Mouse (Mus musculus): ENCODE measurements around the gene Zscan10.
A peak's percentile ranks its signal among the peaks of the same experiment; 100 is the strongest.
"Not testable (repeated sequence)": the region's sequence is repeated elsewhere in the genome, so short reads cannot be mapped to it uniquely, and the experiment has no call there.

Zscan10 gene

DNA sequence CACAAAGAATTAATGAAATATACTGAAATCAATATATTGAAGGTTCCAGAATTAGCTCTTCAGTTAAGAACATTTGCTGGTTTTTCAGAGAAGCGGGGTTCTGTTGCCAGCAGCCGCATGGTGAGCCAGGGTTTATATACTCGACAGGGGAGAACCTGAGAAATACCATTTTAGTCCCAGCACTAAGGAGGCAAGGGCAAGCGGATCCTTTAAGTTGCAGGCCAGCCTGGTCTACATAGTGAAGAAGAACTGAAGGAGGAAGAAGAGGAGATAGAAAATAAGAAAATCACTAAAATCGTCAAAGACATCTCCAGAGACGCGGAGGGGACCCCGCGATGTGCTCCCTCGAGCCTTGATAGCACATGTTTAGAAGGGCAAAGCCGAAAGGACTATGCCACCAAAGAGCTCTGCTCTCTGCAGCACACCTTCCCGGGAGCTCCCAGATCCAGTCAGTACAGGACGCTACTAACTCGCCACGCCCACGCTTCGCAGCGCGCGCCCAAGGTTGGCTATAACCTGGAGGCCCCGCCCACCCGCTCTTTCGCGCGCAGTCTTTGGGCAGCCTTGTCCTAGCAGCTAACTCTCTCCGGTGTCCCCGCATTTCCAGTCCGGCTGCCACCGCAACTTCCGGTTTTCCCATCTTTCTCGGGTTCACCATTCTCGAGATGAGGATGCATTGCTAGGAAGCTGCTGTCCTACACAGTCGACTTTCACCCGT is 8.3 kb upstream of the Zscan10 start:
- DNase-seq = peak; percentile 93

DNA sequence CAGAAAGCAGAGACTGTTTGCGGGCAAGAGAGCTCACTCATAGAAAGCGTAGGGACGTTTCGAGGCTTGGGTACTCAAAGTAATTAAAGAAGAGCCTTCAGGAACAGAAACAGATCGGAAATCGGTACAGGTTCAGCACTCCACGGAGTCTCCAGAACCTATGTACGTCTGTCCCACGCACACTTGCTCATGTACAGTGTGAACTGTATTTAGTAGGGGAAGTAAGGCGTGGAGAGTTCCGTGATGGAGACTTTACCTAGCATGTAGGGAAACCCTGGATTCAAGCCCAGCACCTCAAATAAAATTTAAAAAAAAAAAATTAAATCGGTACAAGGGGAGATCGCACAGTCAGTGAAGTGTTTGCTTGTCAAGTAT is 7.7 kb upstream of the Zscan10 start:
- no peak for DNase-seq

DNA sequence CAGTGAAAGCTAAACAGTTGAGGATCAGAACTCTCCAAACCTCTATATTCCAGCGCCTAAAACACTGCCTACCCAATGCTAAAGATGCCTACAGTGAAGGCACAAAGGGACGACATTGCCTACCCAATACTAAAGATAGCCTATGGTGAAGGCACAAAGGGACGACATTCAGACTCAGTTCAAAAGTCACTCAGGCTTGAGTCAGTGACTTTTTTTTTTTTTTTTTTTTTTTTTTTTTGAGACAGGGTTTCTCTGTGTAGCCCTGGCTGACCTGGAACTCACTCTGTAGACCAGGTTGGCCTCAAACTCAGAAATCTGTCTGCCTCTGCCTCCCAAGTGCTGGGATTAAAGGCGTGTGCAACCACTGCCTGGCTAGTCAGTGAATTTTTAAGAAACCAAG is 5.5 kb upstream of the Zscan10 start:
- DNase-seq = not testable (repeated sequence)

DNA sequence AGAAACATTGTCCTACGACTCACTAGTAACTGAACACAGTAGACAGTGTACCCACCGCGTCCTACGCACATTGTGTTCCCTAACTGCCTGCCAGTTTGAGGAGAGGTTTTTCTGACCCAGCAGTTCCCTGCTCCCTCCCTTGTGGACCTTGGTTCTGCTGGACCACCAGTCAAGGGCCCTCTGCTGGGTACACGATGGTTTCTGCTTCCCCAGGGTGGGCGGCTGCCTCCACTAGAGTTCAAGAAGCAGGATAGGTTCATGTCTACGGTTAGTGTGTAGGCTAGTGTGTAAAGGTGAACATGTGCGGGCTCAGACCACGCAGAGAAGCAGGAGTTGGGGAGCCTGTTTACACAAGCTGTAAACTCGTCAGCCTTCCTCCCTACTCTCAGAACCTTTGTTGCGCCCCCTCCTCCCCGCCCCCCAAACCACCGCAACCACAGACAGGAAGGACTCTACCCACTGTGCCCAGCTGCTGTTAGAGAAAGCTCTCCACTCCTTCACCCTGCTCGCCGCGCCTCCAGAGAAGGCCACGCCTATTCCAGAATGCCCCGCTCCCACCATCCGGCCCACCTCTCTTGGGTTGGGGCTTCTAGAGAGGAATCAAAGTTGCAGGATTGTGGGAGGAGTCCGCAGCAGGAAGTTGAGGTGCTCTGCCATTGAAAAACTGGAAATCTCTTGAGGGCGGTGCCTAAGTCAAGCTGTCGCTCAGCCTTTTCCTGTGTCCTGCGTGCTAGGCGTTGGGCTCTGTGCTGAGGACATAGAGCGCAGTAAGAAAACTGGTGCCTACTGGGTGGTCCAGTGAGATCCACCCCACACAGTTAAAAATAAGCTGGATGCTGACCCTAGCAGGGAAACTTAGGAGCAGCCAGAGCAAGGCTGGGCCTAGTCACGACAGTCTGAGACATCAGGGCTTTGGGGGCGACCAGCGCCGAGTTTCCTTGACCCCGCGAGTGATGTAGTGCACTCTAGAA is 1.8 kb upstream of the Zscan10 start, which contains the start of gene Zfp13:
Zfp13 (minus strand) TSS at position 906 of the 971 bp plus-strand sequence.
- DNase-seq = peak; percentile 89

DNA sequence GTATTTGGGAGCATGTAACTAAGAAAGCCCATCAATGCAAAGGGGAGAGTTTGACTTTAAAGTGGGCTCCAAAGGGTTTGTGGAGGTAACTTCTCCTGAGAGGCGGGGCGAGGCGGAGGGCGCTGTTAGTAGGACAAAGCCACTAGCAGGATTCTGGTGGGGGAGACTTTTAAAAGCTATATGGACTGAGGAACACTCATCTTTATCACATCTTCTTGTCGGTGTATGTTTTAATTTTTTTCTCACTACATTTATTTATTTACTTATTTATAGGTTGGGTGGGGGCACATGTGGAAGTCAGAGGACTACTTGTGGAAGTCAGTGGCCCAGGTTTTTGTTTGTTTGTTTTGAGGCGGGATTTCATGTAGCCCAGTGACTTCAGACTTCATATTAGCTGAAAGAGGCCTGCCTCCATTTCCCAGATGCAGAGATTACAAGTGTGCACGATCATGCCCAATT is 1.0 kb upstream of the Zscan10 start:
- peak; percentile 66 for DNase-seq

DNA sequence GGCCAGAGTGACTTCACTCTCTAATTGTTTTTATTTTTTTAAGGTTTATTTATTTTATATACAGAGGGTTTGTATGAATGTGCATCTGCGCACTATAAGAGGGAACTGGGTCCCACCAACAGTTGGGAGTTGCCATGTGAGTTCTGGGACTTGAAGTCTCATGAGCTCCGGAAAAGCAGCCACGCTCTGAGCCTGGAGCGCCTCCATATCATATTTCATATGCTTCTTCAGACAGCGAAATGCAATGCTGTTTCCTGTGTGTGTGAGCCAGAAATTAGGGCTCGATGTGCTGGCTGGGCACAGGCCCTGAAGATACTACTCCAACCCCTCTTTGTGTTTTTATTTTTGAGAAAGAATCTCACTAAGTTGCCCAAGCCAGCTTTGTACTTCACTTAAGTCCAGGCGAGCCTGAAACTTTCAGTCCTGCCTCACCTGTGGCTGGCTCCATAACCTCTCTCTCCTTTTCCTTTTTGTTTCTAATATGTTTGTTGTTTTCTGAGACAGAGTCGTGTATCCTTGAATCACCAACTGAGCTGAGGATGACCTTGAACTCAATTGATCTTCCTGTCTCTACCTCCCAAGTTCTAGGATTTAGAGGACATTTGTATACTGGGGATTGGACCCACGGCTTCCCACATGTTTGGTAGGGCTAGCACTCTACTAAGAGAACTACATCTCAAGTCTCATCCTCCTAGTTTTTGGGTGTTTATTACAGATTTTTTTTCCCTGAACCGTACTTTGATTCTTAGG is 1.4 kb downstream of the Zscan10 start:
- no peak for DNase-seq

DNA sequence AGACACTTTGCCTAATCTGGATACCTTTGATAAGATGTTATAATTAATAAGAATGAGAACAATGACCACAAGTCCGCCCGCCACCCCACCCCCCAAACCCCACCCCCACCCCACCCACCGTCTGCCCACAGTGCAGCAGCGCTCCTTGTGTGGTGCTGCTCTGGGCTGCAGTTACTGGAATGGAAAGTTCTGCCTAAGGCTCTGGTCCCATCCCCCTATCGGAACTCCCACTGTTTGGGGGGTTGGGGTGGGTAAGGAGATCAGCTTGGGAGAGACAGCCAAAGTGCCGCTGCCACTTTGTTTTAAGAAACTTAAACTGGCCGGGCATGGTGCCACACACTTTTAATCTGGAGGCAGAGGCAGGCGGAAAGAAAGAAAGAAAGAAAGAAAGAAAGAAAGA is 2.4 kb downstream of the Zscan10 start:
- no peak for DNase-seq

DNA sequence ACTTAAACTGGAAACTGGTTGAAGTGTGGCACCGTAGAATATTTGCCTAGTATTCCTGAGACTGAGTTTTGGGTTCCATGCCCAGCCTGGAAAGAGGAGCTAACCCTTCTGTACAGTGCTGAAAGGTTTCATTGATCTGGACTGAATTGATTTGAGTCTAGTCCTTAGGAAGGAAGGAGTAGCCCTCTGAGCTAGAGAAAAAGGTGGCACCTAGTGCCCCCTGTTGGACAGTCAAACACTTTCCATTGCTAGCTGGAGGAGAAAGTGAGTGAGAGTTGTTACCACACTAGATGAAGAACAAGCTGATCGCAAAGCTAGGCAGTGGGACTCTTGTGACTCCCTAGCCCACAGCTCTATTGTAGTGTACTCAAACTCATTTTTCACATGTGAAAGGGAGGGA is 2.9 kb downstream of the Zscan10 start:
- DNase-seq = peak; percentile 57

DNA sequence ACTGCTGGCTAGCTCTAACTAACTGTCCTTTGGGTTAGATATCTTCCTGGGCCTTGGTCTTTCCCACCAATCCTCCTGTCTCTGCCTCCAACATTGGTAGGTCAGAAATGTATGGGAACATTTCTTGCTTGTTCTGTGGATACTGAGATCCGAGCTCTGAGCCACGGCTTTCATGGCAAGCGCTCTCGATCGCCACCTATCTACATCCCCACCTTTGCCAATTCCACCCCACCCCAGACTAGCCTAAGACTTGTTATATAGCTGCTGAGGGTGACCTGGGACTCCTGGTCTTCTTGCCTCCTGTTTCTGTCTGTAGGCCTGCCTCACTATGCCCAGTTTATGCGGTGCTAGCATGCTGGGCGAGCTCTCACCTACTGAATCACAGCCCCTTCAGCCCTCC is 3.7 kb downstream of the Zscan10 start:
- DNase-seq = no peak

DNA sequence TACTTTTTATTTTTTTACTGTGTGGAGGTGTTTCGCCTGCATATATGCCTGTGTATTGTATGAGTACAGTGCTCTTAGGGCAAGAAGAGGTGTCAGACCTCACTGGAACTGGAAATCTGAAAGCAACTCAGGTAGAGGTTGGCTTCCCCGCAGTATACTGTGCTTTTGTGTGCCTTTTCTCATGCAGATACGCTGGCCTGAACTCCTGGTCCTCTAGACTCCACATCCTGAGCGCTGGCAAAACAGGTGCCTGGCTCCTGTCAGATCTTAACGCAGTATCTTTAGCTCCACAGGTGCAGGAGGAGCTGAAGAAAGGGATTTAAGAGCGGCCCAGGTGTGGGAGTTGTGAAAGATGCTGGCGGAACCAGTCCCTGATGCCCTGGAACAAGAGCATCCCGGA is 4.6 kb downstream of the Zscan10 start:
- DNase-seq = no peak

DNA sequence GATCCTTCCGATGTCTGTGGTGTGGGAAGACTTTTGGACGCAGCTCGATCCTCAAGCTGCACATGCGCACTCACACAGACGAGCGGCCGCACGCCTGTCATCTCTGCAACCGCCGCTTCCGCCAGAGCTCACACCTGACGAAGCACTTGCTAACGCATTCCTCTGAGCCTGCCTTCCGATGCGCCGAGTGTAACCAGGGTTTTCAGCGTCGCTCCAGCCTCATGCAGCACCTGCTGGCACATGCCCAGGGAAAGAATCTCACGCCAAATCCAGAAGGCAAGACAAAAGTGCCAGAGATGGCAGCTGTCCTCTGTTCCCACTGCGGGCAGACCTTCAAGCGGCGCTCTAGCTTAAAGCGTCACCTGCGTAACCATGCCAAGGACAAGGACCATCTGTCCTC is 9.0 kb downstream of the Zscan10 start:
- no peak for DNase-seq

DNA sequence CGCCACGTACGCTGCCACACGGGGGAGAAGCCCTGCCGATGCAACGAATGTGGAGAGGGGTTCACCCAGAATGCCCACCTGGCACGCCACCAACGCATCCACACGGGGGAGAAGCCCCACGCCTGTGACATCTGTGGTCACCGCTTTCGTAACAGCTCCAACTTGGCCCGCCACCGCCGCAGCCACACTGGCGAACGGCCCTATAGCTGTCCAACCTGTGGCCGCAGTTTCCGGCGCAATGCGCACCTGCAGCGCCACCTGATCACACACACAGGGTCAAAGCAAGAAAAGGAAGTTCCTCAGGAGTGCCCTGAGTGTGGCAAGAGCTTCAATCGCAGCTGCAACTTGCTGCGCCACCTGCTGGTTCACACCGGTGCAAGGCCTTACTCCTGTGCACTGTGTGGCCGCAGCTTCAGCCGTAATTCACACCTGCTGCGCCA is 9.7 kb downstream of the Zscan10 start:
- peak; percentile 93 for DNase-seq

DNA sequence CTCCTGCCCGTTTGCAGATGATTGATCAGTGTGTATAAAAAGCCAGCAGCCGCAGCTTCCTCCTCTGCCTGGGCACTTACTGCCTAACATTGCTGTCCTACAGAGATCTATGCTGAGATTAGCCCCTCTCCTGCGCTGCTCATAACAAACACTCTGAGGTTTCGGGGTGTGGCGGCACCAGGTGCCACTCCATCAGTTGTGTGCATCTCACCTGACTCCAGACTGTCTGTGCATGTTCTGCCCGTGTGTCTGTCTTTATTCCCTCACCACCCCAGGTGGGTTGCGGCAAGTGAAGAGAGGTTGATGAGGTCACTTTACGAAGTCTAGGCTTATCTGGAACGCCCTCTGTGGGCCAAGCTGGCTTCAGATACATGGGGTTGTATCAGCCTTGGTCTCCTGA is 16.4 kb downstream of the Zscan10 start:
- peak; percentile 31 for DNase-seq

DNA sequence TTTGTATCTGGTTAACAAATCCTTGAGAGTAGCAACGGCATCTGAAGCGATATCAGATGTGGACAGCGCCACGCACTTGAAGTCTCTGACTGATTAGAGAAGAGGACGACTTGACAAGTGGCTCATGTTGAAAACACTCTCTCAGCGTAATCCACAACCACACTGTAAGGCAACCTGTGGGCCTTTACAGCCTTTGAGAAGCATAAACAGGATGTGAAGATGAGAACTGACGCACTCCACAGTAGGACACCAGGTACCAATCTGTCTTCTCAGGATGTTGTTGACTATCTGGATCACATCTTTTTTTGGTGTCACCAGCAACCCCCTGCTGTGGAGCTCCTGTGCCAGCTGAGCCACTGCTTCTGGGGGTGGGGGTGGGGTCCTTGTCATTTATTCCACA is 19.7 kb downstream of the Zscan10 start:
- DNase-seq = no peak

DNA sequence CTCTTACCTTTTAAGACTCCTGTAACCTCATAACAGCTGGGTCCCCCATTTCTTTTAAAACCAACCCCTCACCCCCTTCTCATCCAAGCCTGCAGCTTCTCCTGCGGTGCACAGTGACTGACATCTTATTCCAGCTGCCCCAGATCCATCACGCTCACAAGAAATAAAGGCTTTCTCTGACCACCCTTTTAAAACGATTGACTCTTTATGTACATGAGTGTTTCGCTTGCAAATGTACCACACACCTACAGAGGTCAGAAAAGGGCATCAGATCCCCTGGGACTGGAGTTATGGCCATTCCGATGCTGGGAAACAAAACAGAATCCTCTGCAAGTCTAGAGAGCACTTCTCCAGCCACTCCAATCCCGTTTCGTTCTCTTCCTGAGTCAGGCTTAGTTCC is 27.2 kb downstream of the Zscan10 start:
- DNase-seq = no peak

DNA sequence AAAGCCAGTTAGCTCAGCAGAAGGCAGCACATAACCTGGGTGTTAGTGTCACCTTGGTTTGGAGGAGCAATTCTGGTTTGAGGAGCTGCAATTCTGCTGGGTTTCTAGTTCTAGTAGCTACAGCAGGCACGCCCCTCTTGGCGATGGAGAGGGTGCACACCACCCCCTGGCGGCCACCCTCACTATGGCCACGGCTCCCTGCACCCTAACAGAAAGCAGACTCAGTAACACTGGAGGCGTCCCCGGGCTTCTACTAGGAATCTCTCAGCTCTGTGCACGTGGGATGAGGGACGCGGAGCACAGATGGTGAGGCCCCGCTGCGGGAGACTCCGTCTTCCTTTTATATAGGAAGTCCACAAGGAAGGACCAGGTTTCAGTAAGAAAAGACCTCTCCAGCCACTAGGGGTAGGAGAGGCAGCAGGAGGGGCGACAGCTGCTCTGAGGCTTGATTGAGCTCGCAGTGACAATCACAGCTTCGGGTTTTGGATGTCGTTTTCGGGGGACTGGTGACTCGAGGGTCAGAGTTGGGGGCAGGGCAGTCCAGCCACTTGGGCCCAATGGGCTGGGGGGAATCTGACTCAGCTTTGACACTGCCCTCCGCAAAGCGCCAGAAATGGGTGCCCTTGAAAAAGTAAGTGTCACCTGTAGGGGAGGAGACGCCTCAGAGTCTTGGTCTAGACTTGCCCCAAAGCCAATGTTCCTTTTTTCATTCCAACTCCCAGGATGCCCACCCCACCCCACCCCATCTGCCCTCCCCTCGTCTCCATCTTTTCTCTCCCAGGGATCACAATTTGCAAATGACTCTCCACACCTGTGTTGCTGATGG is 29.8 kb downstream of the Zscan10 start:
- peak; percentile 93 for DNase-seq

DNA sequence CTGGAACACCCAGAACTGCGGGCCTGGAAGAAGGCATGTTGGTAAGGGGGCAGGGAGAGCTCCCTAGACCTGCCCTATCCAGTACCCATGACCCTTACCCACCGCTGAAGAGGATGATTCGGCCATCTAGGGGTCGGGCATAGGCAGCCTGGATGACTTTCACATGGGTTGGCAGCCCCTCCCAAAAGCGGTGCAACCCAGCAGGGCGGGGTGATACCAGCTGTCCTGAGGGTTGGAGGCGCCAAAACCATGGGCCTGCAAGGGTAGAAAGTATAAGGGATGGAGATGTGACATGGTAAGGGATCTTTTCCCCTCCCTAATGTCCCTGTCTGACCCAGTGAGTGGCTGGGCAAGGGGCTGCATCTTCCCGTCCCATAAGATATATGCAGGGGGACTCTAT is 30.6 kb downstream of the Zscan10 start:
- no peak for DNase-seq

DNA sequence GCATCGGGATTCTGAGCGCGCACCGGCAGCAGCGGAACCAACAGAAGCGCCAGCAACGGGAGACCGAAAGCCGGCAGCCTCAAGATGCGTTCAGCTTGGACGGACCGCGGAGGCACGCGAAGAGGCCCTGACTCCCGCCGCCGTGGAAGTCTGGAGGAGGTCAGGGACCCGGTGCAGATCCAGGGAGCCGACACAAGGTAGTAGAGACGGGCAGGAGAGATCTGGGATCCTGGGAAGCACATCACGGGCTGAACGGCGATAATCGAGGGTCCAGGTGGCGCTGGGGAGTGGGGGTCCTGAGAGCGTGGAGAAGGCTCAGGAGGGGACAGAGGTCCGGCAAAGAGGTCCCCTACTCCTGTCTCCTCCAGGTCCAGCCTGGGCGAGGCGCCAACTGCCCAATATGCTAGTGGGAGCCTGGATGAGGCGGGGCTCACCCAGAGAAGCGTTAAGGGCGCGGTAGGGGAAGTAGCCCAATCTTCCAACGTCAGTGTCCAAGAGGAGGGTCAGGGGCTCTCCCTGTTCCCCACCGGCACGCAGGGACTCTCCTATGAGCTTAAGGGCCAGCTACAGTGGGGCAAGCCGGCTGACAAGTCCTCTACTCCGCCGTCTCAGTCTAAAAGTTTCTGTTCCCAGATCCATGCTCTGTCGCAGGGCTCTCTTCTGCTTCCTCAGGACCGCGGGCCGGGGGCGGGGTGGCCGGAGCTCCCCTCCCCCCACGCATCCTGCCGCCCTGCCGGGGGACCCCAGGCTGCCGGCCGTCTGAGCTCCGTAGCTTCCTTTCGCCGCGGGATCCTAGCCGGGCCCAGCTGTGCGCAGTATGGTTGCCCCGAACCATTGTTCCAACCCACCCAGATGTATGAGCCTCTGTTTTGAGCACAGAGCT is 44.2 kb downstream of the Zscan10 start, which contains the start of gene Mmp25:
Mmp25 (minus strand) TSS at position 665 of the 883 bp plus-strand sequence.
- DNase-seq = no peak

DNA sequence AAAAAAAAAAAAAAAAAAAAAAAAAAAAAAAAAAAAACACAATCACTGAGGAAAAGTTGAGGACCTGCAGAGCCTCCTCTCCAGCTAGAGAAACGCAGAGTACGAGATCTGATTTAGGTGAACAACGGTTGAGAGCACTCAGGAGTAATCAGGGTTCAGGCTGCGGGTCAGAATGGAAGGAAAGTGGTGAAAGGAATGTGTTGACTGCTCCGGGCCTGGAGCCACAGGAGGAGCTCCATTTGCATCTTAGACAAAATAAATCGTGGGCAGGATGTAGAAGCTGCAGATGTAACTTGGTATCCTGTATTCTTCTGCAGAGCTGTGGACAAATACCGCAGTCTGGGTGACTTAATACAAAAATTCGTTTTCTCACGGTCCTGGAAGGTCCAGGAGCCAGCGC is 45.2 kb downstream of the Zscan10 start:
- DNase-seq = no peak

DNA sequence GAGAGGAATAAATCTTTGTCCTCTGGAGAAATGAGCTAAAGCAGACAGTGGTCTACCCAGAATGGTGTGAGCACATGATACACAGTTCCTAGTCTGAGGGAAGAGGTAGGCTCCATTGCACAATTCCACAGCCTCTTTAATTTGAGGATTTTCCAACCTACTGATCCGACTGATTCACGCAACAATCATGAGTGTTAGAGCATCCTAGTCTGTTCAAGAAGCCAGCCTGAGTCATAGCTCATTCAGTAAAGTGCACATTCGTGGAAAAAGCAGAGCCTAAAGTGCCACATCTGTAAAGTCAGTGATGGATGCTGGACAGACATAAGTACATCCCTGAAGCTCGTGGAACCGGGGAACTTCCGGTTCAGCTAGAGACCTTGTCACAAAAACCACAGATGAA is 50.7 kb downstream of the Zscan10 start:
- no peak for DNase-seq

DNA sequence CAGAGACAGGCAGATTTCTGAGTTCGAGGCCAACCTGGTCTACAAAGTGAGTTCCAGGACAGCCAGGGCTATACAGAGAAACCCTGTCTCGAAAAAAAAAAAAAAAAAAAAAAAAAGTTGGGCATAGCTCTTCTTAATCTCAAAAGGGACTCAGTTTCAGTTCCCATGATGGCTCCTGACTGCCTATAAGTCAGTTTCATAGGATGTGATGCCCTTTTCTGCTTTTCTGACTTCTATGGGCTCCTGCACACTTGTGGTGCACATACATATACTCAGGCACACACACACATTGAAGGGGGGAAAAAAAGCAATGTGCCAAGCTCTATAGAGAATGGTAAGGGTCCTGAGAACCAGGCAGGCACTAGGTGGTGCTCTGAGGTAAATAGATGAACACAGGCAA is 52.7 kb downstream of the Zscan10 start:
- no peak for DNase-seq

Measured in thymus, postnatal 4 days (tissue).